Mouse (Mus musculus): ENCODE measurements around the gene Gm10961.
A peak's percentile ranks its signal among the peaks of the same experiment; 100 is the strongest.
"Not testable (repeated sequence)": the region's sequence is repeated elsewhere in the genome, so short reads cannot be mapped to it uniquely, and the experiment has no call there.

The Gm10961 gene

DNA sequence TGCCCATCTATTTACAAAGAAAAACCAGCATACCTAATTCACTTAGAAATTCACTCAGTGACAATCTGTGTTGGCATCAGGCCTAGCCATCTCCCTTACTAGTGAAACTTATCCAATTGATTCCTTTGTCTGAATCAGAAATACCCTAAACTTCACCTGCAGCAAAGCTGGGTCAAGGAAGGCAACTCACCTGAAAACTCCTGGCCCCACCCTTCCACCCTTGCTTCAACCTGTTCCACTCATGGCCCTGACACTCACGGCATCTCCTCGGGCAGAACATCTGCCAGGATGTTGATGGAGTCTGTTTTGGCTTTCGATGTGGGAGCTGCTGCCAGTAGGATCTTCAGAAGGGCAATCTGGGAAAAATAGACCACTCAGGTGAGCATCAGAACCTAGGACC lies 13.3 kb upstream of the Gm10961 start:
- DNase-seq, result no peak

DNA sequence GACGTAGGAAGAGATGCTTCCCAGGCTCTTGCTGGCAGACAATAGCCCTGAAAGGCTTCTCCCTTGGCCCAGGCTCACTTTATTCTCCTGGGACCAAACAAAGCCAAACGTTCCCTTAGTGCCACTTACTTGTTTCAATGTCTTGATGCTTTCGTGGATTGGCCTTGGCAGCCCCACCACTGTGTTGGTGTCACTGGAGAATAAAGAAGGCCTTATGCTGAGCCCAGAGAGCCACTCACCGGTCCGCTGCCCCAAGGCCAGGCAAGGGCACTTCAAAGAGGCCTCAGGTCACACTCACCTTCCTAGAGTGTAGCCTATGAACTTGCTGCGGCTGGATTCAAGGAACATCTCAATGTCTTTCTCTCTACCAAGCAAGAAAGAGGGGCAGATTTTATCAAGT lies 11.2 kb upstream of the Gm10961 start:
- peak; percentile 1 for DNase-seq

DNA sequence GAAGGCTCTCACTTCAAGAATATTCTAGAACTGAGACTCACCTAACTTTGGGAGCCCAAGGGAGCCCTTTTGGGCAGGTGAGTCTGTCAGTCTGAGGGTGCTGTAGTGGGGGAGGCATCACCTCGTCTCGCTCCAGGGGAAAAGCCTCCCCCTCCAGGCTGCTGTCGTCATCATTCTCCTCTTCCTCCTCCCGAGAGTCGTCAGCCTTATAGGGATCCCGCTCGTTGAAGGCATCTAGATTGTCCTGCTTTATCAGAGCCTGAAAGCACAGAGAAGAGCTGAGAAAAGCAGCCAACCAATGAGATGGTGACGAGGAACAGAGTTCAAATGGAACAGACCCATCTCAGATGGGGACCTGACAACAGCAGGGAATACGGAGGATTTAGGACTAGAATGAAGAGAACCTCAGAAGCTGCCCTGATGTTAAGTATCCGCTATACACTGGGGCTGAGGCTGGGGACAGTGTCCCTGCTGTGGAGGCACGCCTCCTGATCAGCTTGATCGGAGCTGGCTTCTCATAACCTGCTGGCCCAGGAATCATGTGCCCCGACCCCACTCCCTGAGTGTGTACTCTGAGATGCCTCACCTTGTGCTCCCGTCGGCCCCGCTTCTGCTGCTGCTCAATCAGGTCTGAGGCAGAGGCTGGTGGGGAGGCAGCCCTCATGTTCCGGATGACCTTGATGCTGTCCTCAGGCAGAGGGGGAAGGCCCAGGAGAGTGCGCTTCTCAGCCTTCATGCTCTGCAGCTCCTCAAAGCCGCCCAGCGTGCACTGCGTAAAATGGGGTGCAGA lies 9.6 kb upstream of the Gm10961 start:
- DNase-seq, result peak; percentile 1

DNA sequence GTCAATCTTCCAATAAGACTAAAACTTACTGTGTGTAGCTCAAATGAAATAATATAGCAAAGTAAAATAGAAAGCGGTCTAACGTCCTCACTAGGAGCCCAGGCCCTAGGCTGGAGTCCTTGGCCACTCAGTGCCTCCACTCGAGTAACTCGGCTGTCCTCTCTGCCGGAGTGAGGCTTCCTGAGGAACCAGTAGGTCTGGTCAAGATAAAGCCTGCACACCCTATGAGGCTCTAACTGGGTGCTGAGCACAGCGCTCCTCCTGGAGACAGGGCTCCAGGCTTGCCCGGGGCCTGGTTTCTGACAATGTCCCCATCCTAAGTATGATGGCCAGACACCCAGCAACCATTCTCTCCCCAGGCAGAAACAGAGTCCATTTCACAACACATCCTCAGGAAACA lies 8.6 kb upstream of the Gm10961 start:
- DNase-seq, result peak; percentile 1

DNA sequence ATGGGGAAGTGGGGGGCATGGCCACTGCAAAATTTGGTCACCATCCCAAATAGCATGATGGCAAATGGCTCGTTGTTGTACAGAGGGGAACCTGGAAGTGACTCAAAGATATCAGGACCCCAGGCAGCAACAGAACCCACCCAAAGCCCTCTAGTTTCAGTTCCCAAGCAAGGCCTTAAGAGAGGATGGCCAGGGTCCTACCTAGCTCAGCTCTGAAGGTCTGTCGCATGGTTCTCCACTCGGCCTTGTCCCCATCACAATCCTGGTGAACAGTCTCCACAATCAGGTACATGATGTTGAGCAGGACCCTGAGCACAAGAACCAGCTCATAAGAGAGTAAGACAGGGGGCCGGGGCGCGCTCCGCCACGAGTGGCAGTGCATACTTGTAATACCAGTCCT lies 6.7 kb upstream of the Gm10961 start:
- peak; percentile 1 for DNase-seq

DNA sequence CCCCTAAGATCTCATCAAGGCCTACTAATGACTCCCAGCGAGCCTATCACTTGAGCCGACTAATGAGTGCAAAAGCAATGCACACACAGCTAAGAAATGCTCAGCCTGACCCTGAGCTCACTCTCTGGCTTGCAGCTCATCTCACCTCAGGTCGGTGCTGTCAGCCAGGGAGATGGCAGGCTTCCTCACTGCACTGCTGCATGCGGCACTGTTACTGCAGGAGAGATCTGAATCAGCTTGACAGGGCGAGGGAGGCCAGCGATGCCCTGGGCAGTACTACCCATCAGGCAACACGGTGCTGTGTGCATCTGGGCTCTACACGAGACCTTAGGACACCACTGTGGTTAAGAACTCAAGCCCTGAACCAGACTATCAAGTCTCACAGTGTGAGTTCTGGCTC lies 5.6 kb upstream of the Gm10961 start:
- peak; percentile 0 for DNase-seq

DNA sequence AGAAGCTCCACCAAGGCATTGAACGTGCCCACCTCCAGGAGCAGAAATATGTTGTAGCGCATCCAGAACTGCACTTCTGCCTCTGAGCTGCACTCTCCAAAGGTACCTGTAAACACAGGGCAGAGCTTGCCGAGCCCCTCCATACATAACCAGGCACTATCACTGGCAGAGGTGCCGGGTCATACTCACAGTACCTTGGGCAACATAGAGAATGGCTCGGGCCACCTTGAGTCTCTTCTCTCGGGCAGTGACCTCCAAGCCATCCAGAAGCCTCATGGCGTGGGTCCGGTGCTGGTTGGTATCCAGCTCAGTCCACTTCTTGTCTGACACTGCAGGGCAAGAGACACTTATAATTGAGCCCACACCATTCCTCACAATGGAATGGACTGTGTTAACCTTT lies 4.4 kb upstream of the Gm10961 start:
- DNase-seq, result peak; percentile 1

DNA sequence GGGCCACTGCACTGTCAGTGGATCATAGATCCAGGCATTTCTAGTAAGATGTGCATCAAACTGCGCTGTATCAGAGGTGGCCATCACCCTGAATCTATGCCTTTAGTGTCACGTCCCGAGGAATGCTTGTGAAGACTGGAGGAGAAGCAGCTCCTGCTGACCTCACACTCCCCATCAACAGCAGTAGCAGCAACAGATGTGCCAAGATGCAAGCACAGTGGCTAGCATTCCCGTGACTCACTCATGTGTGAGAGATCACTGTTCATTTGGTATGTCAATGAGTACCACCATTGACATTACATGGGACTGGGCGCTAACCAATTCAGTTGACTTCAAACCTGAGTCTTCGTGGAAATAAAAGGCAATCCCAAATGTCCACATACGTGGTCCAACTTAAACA lies 3.5 kb upstream of the Gm10961 start:
- DNase-seq, result peak; percentile 4

DNA sequence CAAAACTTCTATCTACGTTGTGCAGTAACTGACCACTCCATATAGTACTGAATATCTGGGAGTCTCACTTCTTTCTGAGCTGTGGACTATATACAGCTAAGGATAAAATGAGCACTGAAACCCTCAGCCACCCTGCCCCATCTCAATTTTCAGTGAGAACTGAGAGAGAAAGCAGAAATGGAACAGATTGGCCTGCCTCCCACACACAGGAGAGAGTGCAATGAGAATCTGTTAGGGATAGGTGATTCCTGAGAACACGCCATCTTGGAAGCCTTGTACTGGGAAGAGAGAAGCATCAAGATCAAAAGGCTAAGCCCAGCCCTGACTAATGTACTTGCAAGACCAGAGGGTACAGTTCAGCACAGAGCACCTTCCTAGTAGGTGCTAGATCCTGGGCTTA lies 2.6 kb upstream of the Gm10961 start:
- peak; percentile 1 for DNase-seq

DNA sequence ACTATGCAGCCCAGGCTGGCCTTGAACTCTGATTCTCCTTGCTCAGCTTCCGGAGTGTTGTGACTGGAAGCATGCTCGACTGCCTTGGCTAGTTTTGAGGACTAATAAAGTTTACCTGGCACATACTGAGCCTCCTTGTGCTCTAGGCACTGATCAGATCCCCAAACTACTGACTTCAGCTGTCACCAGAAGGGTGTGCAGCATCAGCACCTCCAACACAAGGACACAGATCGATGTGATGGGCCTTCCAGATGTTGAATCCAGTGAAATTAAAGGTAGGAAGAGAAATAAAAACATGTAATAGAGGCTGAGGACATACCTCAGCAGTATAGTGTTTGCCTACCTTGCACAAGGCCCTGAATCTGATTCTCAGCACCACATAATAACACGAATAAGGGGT lies 1.7 kb upstream of the Gm10961 start:
- peak; percentile 1 for DNase-seq

DNA sequence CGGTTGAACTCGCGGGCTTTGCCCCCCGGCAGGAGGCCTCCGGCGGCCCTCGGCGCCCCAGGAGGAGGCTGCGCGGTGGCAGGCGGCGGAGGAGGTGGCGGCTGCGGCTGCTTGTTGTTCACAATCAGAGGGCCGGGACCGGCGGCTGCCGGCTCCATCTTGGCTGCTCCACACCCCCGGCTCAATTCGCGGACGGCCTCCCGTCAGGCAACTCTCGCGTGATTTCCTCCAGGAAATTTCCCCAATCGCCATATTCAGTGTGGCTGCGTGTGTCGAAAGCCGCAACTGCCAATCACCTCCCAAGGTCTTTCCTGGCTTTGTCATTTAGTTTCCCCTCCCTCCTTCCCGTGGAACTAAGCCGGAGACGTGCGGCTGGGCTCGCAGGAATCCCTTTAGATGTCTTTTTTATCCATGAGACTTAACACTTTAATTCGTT lies 419 bp downstream of the Gm10961 start, which contains the start of gene Strip1:
TSS of gene Strip1 (minus strand) at position 172 of the 436 bp plus-strand sequence.
- DNase-seq, result peak; percentile 92

DNA sequence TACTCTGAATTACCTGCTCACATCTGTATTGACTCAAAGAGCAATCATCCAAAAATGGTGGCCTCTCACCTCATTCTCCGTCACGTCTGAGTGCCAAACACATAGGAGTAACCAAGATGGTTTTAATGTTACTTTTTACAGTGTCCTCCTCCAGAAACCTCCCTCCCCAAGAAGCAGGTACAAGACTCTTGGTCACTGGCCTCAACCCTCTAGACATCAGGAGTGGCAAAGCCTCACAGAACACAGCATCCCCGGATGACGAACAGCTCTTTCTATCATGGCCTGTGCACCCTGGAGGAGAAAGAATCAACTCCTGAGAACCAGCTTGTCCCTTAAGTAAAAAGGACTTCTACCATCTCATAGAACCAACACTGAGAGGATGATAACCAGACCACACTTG lies 1.7 kb downstream of the Gm10961 start:
- peak; percentile 1 for DNase-seq

DNA sequence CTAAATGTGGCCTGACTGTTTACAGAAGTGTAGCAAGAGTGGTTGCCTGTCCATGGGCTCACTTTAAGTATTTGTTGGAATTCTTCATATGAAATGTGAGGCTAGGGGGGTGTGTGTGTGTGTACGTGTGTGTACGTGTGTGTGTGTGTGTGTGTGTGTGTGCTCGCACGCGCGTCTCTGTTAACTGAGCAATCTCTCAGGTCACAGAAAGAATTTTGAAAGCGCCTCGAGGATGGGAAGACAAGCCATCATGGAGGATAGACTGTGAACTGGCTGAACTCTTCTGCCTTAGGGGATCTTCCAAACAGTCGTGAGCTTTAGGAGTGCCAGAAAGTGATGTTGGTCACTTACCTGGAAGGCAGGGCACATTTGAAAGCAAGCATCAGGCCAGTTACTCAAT lies 2.8 kb downstream of the Gm10961 start:
- peak; percentile 0 for DNase-seq

DNA sequence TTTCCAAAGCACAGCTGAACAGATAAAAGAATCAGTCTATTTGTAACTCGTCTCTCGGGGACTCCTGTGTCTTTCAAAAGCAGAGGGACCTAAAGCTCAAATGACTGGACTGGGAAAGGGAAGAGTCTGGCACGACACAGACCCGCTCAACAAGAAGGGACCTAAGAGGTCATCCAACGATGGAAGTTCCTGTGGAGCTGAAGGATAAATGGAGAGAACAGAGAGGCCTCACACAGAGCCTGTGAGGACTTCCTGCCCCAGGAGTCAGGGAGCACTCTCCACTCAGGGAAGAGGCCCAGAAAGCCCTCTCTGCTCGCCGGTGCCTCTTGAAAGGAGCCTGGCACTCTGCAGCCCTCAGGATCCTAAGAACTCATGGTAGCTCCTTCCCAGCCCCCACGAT lies 4.7 kb downstream of the Gm10961 start:
- DNase-seq, result no peak

DNA sequence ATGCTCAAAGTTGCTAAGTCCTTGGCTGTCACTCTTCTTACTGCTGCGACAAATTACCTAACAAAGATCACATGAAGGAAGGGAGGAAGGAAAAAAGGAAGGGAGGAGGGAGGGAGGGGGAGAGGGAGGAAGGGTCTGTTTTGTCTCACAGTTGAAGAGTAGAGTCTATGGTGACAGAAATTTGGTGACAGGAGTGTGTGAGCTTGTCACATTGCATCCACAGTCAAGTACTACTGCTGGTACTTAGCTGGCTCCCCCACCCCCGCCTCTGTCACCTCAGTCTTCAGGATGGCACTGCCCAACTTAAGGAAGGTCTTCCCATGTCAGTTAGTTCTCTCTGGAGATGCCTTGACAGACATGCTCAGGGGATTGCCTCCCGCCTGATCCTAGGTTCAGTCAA lies 5.1 kb downstream of the Gm10961 start:
- no peak for DNase-seq

DNA sequence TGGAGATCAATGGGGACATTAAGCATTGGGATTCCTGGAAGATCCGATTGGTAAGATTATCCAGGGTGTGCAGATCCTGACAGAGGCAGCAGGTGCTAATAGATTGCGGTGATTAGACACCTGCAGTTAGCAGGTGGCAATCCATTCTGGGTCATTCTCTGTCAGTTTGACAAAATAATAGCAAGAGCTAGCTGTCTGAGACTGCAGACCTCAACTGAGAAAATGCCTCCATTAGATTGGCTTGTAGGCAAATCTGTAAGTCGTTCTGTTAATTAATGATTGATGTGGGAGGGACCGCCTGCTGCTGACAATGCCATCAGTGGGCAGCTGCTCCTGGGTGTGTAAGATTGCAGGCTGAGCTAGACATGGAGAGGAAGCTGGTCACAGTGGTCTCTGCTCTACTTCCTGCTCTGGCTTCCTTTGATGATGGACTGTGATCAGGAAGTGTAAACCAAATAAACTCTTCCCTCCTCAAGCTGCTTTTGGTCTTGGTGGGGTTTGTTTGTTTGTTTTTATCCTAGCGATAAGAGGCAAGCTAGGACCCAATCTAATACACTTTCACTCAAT lies 6.6 kb downstream of the Gm10961 start:
- DNase-seq, result peak; percentile 2

DNA sequence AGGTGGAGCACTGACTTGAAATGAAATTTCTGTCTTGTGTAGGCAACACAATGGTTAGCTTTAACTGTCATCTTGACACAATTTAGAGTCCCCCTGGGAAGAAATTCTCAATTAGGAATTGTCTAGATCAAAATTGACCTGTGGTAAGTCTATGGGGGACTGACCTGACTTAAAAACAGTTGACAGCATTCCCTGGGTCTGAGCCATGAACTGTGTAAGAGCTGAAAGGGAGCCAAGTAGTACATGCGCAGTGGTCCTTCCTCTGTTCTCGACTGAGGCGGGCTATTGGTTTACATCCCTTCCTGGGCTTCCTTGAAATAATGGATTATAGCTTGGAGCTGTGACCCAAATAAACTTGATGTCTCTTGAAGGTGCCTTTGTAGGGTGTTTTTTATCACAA lies 15.8 kb downstream of the Gm10961 start:
- DNase-seq, result peak; percentile 2

DNA sequence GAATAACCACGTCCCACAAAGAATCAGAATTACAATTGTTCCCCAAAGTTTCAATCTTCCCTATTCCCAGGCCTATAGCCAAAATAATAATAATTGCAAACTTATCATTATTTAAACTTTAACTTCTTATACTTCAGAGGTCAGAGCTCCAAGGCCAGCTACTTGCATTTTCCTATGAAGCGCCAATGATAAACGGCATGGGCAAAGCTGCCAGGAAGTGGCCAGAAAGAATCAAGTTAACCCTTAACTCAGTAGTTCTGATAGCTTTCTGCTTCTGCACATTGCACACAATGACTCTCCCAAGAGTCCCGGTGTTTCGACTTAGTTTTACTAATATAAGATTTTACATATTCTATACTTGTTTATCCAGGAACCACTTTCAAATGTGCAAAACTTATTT lies 19.2 kb downstream of the Gm10961 start:
- DNase-seq, result not testable (repeated sequence)

DNA sequence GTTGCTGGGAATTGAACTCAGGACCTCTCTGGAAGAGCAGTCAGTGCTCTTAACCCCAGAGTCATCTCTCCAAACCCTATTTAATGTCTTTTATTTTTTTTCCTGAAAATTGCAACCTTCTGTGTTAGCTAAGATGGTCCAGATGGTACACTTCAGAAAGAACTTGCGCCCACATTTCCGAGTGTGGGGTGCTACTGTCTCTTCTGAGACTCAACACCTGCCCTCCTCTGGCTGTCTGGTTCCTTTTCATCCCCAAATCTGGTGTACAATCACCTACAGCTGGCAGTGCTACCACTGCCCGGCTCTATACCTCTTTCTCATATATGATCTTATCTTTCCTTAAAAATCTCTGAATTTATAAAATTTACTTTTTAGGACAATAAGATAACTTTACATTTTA lies 21.8 kb downstream of the Gm10961 start:
- DNase-seq, result no peak

DNA sequence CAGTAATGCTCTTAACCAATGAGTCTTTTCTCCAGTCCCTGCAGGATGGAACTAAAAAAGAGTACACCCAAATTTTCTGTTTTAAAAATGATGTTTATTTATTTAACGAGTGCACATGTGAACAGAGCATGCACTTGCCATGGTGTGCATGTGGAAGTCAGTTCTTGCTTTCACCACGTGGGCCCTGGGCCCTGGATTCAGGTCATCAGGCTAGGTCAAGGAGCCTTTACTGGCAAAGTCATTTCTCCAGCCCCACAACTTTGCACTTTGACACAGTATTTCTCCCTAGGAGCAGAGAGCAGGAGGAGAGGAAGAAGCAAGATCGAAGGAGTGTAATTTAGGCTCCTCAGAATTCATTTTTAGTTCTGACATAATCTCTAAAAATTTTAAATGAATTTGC lies 23.7 kb downstream of the Gm10961 start:
- peak; percentile 35 for DNase-seq

DNA sequence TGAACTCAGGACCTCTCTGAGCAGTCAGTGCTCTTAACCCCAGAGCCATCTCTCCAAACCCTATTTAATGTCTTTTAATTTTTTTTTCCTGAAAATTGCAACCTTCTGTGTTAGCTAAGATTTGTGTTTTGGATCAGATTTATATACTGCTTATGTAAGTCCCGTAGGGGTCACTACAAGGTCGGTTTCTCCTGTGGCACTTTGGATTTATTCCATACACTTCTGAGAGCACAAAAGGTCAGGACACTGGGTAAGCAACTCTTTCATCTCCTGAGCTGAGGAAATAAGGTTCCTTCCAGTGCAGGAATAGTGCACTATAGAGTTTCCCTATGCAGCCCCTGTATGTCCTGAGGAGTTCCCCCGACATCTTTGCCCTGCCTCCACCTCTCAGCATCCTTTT lies 24.4 kb downstream of the Gm10961 start:
- DNase-seq, result no peak

DNA sequence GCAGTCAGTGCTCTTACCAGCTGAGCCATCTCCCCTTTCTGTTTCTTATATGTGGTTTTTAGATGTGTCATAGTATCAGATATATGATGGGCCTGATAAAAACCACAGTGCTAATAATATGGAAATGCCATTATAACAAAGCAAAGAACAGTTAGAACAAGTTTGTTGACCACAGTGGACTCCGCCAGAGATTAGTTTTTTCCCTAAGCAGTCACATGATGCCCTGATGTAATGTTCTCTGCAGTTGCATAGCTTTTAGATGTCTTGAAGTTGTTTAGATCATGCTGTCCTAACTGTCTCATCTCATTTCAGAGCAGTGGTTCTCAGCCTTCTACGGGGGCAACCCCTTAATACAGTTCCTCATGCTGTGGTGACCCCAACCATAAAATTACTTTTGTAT lies 25.0 kb downstream of the Gm10961 start:
- no peak for DNase-seq

DNA sequence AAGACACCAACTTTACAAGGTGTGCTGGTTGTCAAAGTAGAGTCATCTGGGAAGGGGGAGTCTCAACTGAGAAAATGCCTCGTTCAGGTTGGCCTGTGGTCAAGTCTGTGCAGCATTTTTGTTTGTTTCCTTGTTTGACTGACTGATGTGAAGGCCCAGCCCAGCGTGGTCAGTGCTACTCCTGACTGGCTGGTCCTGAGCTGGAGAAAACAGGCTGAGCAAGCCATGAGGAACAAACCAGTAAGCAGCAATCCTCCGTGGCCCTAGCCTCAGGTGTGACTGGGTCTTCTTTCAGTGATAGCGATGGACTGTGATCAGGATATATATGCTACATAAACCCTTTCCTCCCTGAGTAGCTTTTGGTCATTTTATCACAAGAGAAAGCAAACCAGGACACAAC lies 25.8 kb downstream of the Gm10961 start:
- DNase-seq, result no peak

DNA sequence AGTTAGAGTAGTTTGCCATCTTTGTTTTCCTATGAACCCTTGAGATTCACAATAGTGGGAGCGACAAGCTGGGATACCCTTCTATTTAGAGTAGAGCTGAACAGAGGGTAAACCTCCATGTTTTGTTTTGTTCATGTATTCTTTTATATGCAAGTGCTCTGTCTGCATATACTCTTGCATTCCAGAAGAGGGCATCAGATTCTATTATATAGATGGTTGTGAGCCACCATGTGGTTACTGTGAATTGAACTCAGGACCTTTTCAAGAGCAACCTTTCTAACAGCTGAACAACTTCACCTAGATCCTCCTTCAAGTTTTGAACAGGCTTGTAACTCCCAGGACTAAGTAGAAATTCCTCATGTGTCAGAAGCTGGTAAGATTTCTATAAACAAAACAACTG lies 27.9 kb downstream of the Gm10961 start:
- DNase-seq, result no peak

DNA sequence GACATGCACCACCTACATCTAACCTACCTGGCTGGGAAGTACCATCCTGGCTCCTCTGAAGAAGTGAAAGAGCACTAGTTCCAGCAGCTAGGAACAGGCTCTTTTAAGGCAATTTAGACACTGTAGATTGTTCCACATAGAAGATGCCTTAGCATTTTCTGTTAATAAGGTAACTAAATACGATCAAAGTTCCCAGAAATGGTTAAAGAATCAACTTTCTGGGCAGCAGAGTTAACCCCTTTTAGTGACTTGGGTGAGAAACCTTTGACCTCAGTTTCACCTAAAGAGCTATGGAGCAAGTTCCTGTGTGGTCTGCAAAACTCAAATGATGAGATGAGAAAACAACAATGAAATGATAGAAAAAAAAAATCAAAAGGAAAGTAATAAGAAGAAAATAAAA lies 33.5 kb downstream of the Gm10961 start:
- peak; percentile 20 for DNase-seq
